Mouse (Mus musculus): ENCODE measurements around the gene Ebf1. TPM values are rescaled to one million over a fixed set of nuclear protein-coding genes. Genes with fewer than 3 reads are reported as not detected.

Ebf1 gene
- total and polyA plus RNA-seq, 3 experiments: 0.04 TPM; not detected in 2

GRCm38 (mm10) chr11:44705811-44706210 is 88.7 kb downstream of the Ebf1 start:
- Histone ChIP-seq H3K9ac (ENCODE audit: control insufficient read depth, low read depth, low read length, poor library complexity, severe bottlenecking) (no peak overlapping the region), H3K4me3 (ENCODE audit: control insufficient read depth in 1 of 2, insufficient read depth in 1 of 2, low read depth in 2 of 2, low read length in 2 of 2) (no peak overlapping the region), H3K36me3 (ENCODE audit: control insufficient read depth in 1 of 2, insufficient read depth in 2 of 2, low read length in 2 of 2) (no peaks in the 10 kb centered on the region), H3K27ac (ENCODE audit: control insufficient read depth, low read depth, low read length) (no peak overlapping the region), H3K4me1 (ENCODE audit: control insufficient read depth in 1 of 2, insufficient read depth in 2 of 2, low read length in 2 of 2) (no peaks in the 10 kb centered on the region), H3K9me3 (replicated peaks; ENCODE audit: insufficient read depth, low read length) (no peaks in the 10 kb centered on the region), H3K27me3 (ENCODE audit: control insufficient read depth in 1 of 2, insufficient read depth in 2 of 2, low read length in 2 of 2) (no peaks in the 10 kb centered on the region), H3K79me2 (ENCODE audit: control insufficient read depth, insufficient read depth, low read length, poor library complexity) (no peaks in the 10 kb centered on the region)
- TF ChIP-seq ZNF384 (IDR thresholded peaks at IDR 0.05; ENCODE audit: low read depth, low read length) (no peak), MYC (IDR thresholded peaks at IDR 0.05; ENCODE audit: low read depth, low read length) (no peak), E2F4 (IDR thresholded peaks at IDR 0.05; ENCODE audit: borderline replicate concordance, low read depth, low read length) (no peak), TAL1 (IDR thresholded peaks at IDR 0.05; ENCODE audit: low read length) (no peak), MEF2A (IDR thresholded peaks at IDR 0.05; ENCODE audit: extremely low read depth, insufficient replicate concordance, low read depth, low read length, poor library complexity, severe bottlenecking) (no peak), JUND (IDR thresholded peaks at IDR 0.05; ENCODE audit: low read depth, low read length) (no peak), CTCF (IDR thresholded peaks at IDR 0.05 in 2 of 3, conservative IDR thresholded peaks at IDR 0.05 in 1 of 3; ENCODE audit: control insufficient read depth in 1 of 3, insufficient read depth in 1 of 3, low read depth in 2 of 3, low read length in 3 of 3, poor library complexity in 1 of 3, severe bottlenecking in 1 of 3) (no peak)
- no peak for DNase-seq (ENCODE audit: low read depth, low spot score)

- H3K9me3 ChIP-seq (replicated peaks; ENCODE audit: insufficient read depth, low read length): no peaks in the 10 kb centered on the region
- no peaks in the 10 kb centered on the region for H3K4me1 ChIP-seq (ENCODE audit: control insufficient read depth in 1 of 2, insufficient read depth in 2 of 2, low read length in 2 of 2)
- H3K27ac ChIP-seq (ENCODE audit: control insufficient read depth, low read depth, low read length): no peak overlapping the region
- DNase-seq (ENCODE audit: low read depth, low spot score): no peak
- no peaks in the 10 kb centered on the region for H3K27me3 ChIP-seq (ENCODE audit: control insufficient read depth in 1 of 2, insufficient read depth in 2 of 2, low read length in 2 of 2)
- no peaks in the 10 kb centered on the region for H3K36me3 ChIP-seq (ENCODE audit: control insufficient read depth in 1 of 2, insufficient read depth in 2 of 2, low read length in 2 of 2)
- H3K9ac ChIP-seq (ENCODE audit: control insufficient read depth, low read depth, low read length, poor library complexity, severe bottlenecking): no peak overlapping the region
- no peak overlapping the region for H3K4me3 ChIP-seq (ENCODE audit: control insufficient read depth in 1 of 2, insufficient read depth in 1 of 2, low read depth in 2 of 2, low read length in 2 of 2)
- no peak for TF ChIP-seq TAL1 (IDR thresholded peaks at IDR 0.05; ENCODE audit: low read length)
- no peak for TF ChIP-seq USF2 (IDR thresholded peaks at IDR 0.05; ENCODE audit: borderline replicate concordance in 1 of 2, insufficient read depth in 1 of 2, low read depth in 1 of 2, low read length in 2 of 2)
- TF ChIP-seq RAD21 (IDR thresholded peaks at IDR 0.05; ENCODE audit: low read depth, low read length): no peak
- TF ChIP-seq CHD2 (IDR thresholded peaks at IDR 0.05; ENCODE audit: low read length): no peak
- no peak for TF ChIP-seq POLR2A (IDR thresholded peaks at IDR 0.05; ENCODE audit: control insufficient read depth in 1 of 2, insufficient read depth in 1 of 2, low read depth in 1 of 2, low read length in 2 of 2, poor library complexity in 1 of 2)
- no peak for TF ChIP-seq SMC3 (IDR thresholded peaks at IDR 0.05; ENCODE audit: low read depth, low read length)
- no peak for TF ChIP-seq ETS1 (IDR thresholded peaks at IDR 0.05; ENCODE audit: low read depth, low read length)
- TF ChIP-seq ZKSCAN1 (IDR thresholded peaks at IDR 0.05; ENCODE audit: low read depth, low read length): no peak
- TF ChIP-seq NRF1 (IDR thresholded peaks at IDR 0.05; ENCODE audit: insufficient read depth, low read depth, low read length, poor library complexity, severe bottlenecking): no peak
- no peak for TF ChIP-seq EP300 (IDR thresholded peaks at IDR 0.05; ENCODE audit: low read depth in 1 of 2, low read length in 2 of 2)
- no peak for TF ChIP-seq MAFK (IDR thresholded peaks at IDR 0.05; ENCODE audit: borderline replicate concordance, low read depth, low read length)
- TF ChIP-seq MXI1 (IDR thresholded peaks at IDR 0.05; ENCODE audit: low read depth, low read length): no peak
- no peak for TF ChIP-seq SIN3A (IDR thresholded peaks at IDR 0.05; ENCODE audit: low read length)
- TF ChIP-seq POLR2AphosphoS5 (IDR thresholded peaks at IDR 0.05; ENCODE audit: borderline replicate concordance, low read depth, low read length): no peak
- TF ChIP-seq MYC (IDR thresholded peaks at IDR 0.05; ENCODE audit: low read depth, low read length): no peak
- no peak for TF ChIP-seq ELF1 (IDR thresholded peaks at IDR 0.05; ENCODE audit: low read depth, low read length)
- TF ChIP-seq MYB (IDR thresholded peaks at IDR 0.05; ENCODE audit: low read depth, low read length): no peak
- no peaks in the 10 kb centered on the region for H3K79me2 ChIP-seq (ENCODE audit: control insufficient read depth, insufficient read depth, low read length, poor library complexity)
Observed at GRCm38 (mm10) chr11:44706386-44706785, 89.3 kb downstream of the Ebf1 start.

Data from MEL (cell line).